Comparison of ENCODE assay signal across 11 mouse cellular contexts in genomic region chr6:99201271-99201705, GRCm38 (mm10).
DNase-seq lines count a peak whose midpoint lies in the region; ATAC-seq and TF ChIP-seq lines count a peak whose summit lies in the region.
"Had no signal": no experiment of that assay in that cellular context is flagged by ENCODE, and none has a peak within 500 bp of the region (broad histone marks: within the 10 kb centered on the region; RNA-seq: fewer than 3 reads in every experiment).

No protein-coding gene starts in this region.

- H3K27me3 ChIP-seq in heart, adult 2 months (ENCODE audit: control insufficient read depth, insufficient read depth, low read length): no peaks in the 10 kb centered on the region
- no peaks in the 10 kb centered on the region for H3K27me3 ChIP-seq in neural tube, embryonic 11.5 days (ENCODE audit: control insufficient read depth, insufficient read depth, low read length)
- H3K27me3 ChIP-seq in neural tube, embryonic 15.5 days (replicated peaks): peaks cover 10% of the 10 kb centered on the region; the same call in 1 of the 2 replicates
- H3K27me3 ChIP-seq in forebrain, postnatal 0 days (ENCODE audit: insufficient read depth, low read length): no peaks in the 10 kb centered on the region; the same call in 1 of the 2 replicates
- H3K27me3 ChIP-seq: limb, embryonic 12.5 days had no signal

- TF ChIP-seq EP300 in heart, adult 2 months (IDR thresholded peaks at IDR 0.05; ENCODE audit: insufficient read depth, low read depth, low read length): no peak

- no peaks in the 10 kb centered on the region; the same call in 1 of the 2 replicates for H3K36me3 ChIP-seq in heart, adult 2 months (ENCODE audit: control insufficient read depth, insufficient read depth, low read length)
- H3K36me3 ChIP-seq in neural tube, embryonic 11.5 days (ENCODE audit: control insufficient read depth, insufficient read depth, low read length): no peaks in the 10 kb centered on the region
- H3K36me3 ChIP-seq in neural tube, embryonic 15.5 days: no peaks in the 10 kb centered on the region
- H3K36me3 ChIP-seq in forebrain, postnatal 0 days (ENCODE audit: insufficient read depth): no peaks in the 10 kb centered on the region
- H3K36me3 ChIP-seq: embryonic facial prominence, embryonic 13.5 days; limb, embryonic 12.5 days had no signal

- TF ChIP-seq CTCF in heart, adult 2 months (IDR thresholded peaks at IDR 0.05): no peak
- no peak for TF ChIP-seq CTCF in forebrain, postnatal 0 days (IDR thresholded peaks at IDR 0.05; ENCODE audit: low read depth)

- DNase-seq in heart, adult 2 months: no peak
- no peak for DNase-seq in heart, postnatal 25 days (ENCODE audit: low spot score)
- DNase-seq in neural tube, embryonic 11.5 days (ENCODE audit: low spot score): peak; percentile 31
- peak; percentile 25 for DNase-seq in forebrain, postnatal 0 days
- DNase-seq in retina, postnatal 1 day: peak; percentile 73
- DNase-seq in adrenal gland, postnatal 4 days (ENCODE audit: low spot score in 2 of 2): no peak
- DNase-seq: adrenal gland, postnatal 14 days had no signal

- no peak for TF ChIP-seq POLR2A in heart, adult 2 months (IDR thresholded peaks at IDR 0.05; ENCODE audit: insufficient read depth, low read depth, low read length)

- 32% methylated on average over 4 of the region's 4 CpGs for WGBS in heart, adult 2 months
- WGBS in neural tube, embryonic 11.5 days: 3% methylated on average over 4 of the region's 4 CpGs
- WGBS in neural tube, embryonic 15.5 days: 4% methylated on average over 4 of the region's 4 CpGs
- WGBS in forebrain, postnatal 0 days: 5% methylated on average over 4 of the region's 4 CpGs

- H3K4me1 ChIP-seq in heart, adult 2 months (ENCODE audit: control insufficient read depth, insufficient read depth, low read length): peaks cover 6% of the 10 kb centered on the region
- peaks cover 53% of the 10 kb centered on the region for H3K4me1 ChIP-seq in neural tube, embryonic 11.5 days (ENCODE audit: control insufficient read depth, insufficient read depth, low read length)
- peaks cover 44% of the 10 kb centered on the region for H3K4me1 ChIP-seq in neural tube, embryonic 15.5 days
- peaks cover 15% of the 10 kb centered on the region for H3K4me1 ChIP-seq in forebrain, postnatal 0 days (ENCODE audit: insufficient read depth)

- H3K9ac ChIP-seq in heart, adult 2 months (ENCODE audit: low read depth, low read length): no peak overlapping the region
- H3K9ac ChIP-seq in neural tube, embryonic 11.5 days (ENCODE audit: low read length): no peak overlapping the region
- no peak overlapping the region for H3K9ac ChIP-seq in neural tube, embryonic 15.5 days (replicated peaks)
- peak overlapping the region; percentile 11; the same call in 1 of the 2 replicates for H3K9ac ChIP-seq in forebrain, postnatal 0 days
- H3K9ac ChIP-seq: embryonic facial prominence, embryonic 13.5 days; limb, embryonic 12.5 days had no signal

- H3K9me3 ChIP-seq in neural tube, embryonic 11.5 days (ENCODE audit: control insufficient read depth, low read length): no peaks in the 10 kb centered on the region
- no peaks in the 10 kb centered on the region for H3K9me3 ChIP-seq in neural tube, embryonic 15.5 days (replicated peaks)
- no peaks in the 10 kb centered on the region for H3K9me3 ChIP-seq in forebrain, postnatal 0 days (ENCODE audit: low read length)
- H3K9me3 ChIP-seq: embryonic facial prominence, embryonic 13.5 days; limb, embryonic 12.5 days had no signal

- H3K27ac ChIP-seq in heart, adult 2 months: 0 out of 2 replicates have a peak overlapping the region, but pooled peaks have one; percentile 27
- H3K27ac ChIP-seq in neural tube, embryonic 11.5 days (ENCODE audit: low read depth, low read length): peak overlapping the region; percentile 67; the same call in 1 of the 2 replicates
- no peak overlapping the region for H3K27ac ChIP-seq in neural tube, embryonic 15.5 days (replicated peaks)
- no peak overlapping the region for H3K27ac ChIP-seq in forebrain, postnatal 0 days (ENCODE audit: low read depth, low read length)
- H3K27ac ChIP-seq: embryonic facial prominence, embryonic 13.5 days; limb, embryonic 12.5 days had no signal

- peak; percentile 56 for ATAC-seq in neural tube, embryonic 11.5 days (ENCODE audit: insufficient read depth, low FRiP score, low TSS enrichment)
- ATAC-seq in neural tube, embryonic 15.5 days (ENCODE audit: low FRiP score): no peak
- no peak for ATAC-seq in forebrain, postnatal 0 days
- no peak for ATAC-seq in granulocyte monocyte progenitor cell, adult 5-6 weeks (replicated peaks; ENCODE audit: poor library complexity, severe bottlenecking)

- H3K79me2 ChIP-seq in heart, adult 2 months (replicated peaks; ENCODE audit: control insufficient read depth, insufficient read depth, low read length): no peaks in the 10 kb centered on the region

- no peak overlapping the region for H3K4me2 ChIP-seq in neural tube, embryonic 11.5 days (ENCODE audit: low read depth)
- no peak overlapping the region for H3K4me2 ChIP-seq in neural tube, embryonic 15.5 days
- peak overlapping the region; percentile 35 for H3K4me2 ChIP-seq in forebrain, postnatal 0 days (ENCODE audit: low read depth)
- H3K4me2 ChIP-seq: limb, embryonic 12.5 days had no signal

- no peak overlapping the region for H3K4me3 ChIP-seq in heart, adult 2 months
- H3K4me3 ChIP-seq in neural tube, embryonic 11.5 days (ENCODE audit: low read depth, low read length): no peak overlapping the region
- no peak overlapping the region for H3K4me3 ChIP-seq in neural tube, embryonic 15.5 days (replicated peaks)
- no peak overlapping the region for H3K4me3 ChIP-seq in forebrain, postnatal 0 days (ENCODE audit: low read depth, low read length)
- H3K4me3 ChIP-seq: embryonic facial prominence, embryonic 13.5 days; limb, embryonic 12.5 days had no signal

- intact Hi-C loops in heart, adult 2 months (cut with DNase I): no loop called here
- intact Hi-C loops in heart, postnatal 25 days (cut with DNase I): loop anchor here (10.0 kb wide), 1 partner anchor 254 kb away; no protein-coding TSS in a partner anchor

Comparison
In these comparisons a context has a peak if more than half of its experiments do, and no peak if none do; other contexts are left out.
1. H3K27ac ChIP-seq: peak in heart, adult 2 months (single experiment) and neural tube, embryonic 11.5 days (single experiment); none in neural tube, embryonic 15.5 days (single experiment) and forebrain, postnatal 0 days (single experiment).
2. DNase-seq: peak in neural tube, embryonic 11.5 days (single experiment), forebrain, postnatal 0 days (single experiment) and retina, postnatal 1 day (single experiment); none in heart, adult 2 months (0 of 2), heart, postnatal 25 days (single experiment) and adrenal gland, postnatal 4 days (0 of 2).